Mouse (Mus musculus) neutrophil, adult 59 days (primary cell): ENCODE results near the gene Calhm3. TPM values are rescaled to one million over a fixed set of nuclear protein-coding genes. Genes with fewer than 3 reads are reported as not detected.

Experiments used
- total RNA-seq, 2 experiments: library from RNA; stranded (reverse); gene quantifications; 1 replicate in 1 of 2; 2 replicates in 1 of 2; pipeline ENCODE4 v1.2.4; 2023

Calhm3 gene
- total RNA-seq: not detected

DNA sequence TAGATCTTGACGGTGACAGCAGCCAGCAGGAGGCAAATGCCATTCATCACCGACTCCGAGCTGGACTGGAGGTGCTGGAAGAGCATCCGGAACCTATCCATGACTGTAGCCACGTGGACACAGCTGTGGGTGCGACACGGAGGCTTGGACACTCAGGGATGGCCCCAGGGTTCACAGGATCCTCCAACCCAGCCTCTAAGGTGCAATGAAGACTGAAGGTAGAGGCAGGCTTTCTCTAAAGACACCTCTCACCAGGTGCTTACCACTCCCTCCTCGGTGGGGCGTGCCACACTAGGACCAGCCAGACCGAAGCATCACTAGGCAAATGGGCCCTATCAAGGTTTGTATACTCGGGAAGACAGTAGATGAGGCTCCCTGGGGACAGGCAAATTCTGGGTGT is at the start of gene Calhm3:
Gene Calhm3, minus strand, starts transcription at position 101 of the 400 bp plus-strand sequence.

GRCm38 (mm10) chr19:47178431-47179271 is 21.1 kb upstream of the Calhm3 start, which contains the start of gene Neurl1a:
Neurl1a (plus strand) TSS chr19:47178820.

GRCm38 (mm10) chr19:47144154-47144553 is 13.4 kb downstream of the Calhm3 start, which contains the start of gene Calhm1:
Calhm1 (minus strand) TSS chr19:47144254.

DNA sequence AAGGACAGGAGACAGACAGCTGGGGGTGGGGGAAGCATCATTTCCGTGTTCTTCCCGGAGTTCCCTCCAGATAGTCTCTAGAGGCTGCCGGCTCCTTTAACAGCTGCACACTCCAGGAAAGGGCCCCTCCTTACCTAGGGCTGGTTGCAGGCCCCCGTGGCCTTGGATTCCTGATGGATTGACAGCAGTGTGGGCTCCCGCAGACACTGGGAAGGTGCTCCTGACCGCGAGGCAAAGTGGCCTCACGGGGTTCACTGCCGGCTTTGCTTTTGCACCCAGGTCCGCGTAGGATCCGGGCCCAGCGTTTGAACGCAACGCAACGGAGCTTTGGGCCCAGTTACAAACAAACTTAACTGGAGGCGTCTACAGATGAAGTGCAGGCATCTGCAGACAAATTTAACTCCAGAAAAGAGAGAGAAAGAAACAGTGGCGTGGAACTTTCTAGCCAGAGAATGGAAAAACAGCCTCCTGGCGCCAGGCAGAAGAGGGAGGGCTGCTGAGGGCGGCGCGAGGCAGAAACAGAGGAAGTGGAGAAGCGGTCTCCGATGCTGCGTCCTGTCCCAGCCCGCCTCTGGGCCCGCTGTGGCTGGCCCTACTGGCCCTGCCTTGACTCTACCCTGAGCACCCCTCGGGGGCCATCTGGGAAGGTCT is 19.7 kb downstream of the Calhm3 start, which contains the start of gene Calhm2:
Gene Calhm2, minus strand, starts transcription at position 524 of the 651 bp plus-strand sequence.

Other genes starting within 250 kb of the Calhm3 start
- not detected for gene Ina, start 143.1 kb downstream of the Calhm3 start, total RNA-seq
- 10 to 100 TPM; 86.5 to 89.7 TPM for gene Nt5c2, start 142.6 kb downstream of the Calhm3 start, total RNA-seq
- gene Pcgf6, start 106.9 kb downstream of the Calhm3 start, total RNA-seq: 1 to 10 TPM; 1.6 to 1.7 TPM
- gene Taf5, start 90.0 kb downstream of the Calhm3 start, total RNA-seq: 1 to 10 TPM; 7.9 to 9.5 TPM
- gene Usmg5, start 67.1 kb downstream of the Calhm3 start, total RNA-seq: 100 to 1,000 TPM; 144 to 162 TPM
- 1 to 10 TPM; 7.8 to 9.2 TPM for gene Pdcd11, start 67.0 kb downstream of the Calhm3 start, total RNA-seq
- gene Calhm2, start 19.5 kb downstream of the Calhm3 start, total RNA-seq: 10 to 100 TPM in 1 of 2 experiments, 1 to 10 TPM in 1; 9.1 to 13.5 TPM
- not detected for gene Calhm1, start 13.5 kb downstream of the Calhm3 start, total RNA-seq
- under 1 TPM in 1 of 2 experiments, not detected in 1; 0.11 TPM for gene Neurl1a, start 21.1 kb upstream of the Calhm3 start, total RNA-seq